Mouse (Mus musculus) intestine, postnatal 0 days (tissue): ENCODE measurements at regions not wholly inside any gene's neighbourhood (a gene's known extent, or its start where the extent isn't known, plus 50 kb on each side); places are given as distances from the start of the nearest gene placed in this dataset.

Experiments
- ATAC-seq: fragments of 200-750 bp; cut with Nextera tagmentation; 2 replicates; pipeline ENCODE4 v1.8.0; 2017; ENCODE audit warnings: mild to moderate bottlenecking, moderate TSS enrichment, moderate library complexity
- H3K27ac ChIP-seq: fragments of 300-500 bp; sonication (generic); 2 replicates; pipeline ENCODE4 v1.5.1; 2014; ENCODE audit warnings: mild to moderate bottlenecking, low read depth, low read length, moderate library complexity
- H3K27me3 ChIP-seq: fragments of 300-500 bp; sonication (generic); replicated peaks from 2 replicates; pipeline ENCODE4 v1.6.1; 2014; ENCODE audit warnings: low read length, mixed read lengths; ENCODE audit not compliant: control insufficient read depth, insufficient read depth
- H3K36me3 ChIP-seq: fragments of 300-500 bp; sonication (generic); 2 replicates; pipeline ENCODE4 v1.6.1; 2014; ENCODE audit warnings: mild to moderate bottlenecking, moderate library complexity; ENCODE audit not compliant: control insufficient read depth, insufficient read depth
- H3K4me1 ChIP-seq: fragments of 300-500 bp; sonication (generic); replicated peaks from 2 replicates; pipeline ENCODE4 v1.6.1; 2014; ENCODE audit warnings: antibody characterized with exemption, low read length, mixed read lengths; ENCODE audit not compliant: control insufficient read depth, insufficient read depth
- H3K4me2 ChIP-seq: fragments of 300-500 bp; sonication (generic); replicated peaks from 2 replicates; pipeline ENCODE4 v1.6.1; 2014; ENCODE audit warnings: low read depth, mild to moderate bottlenecking, moderate library complexity
- H3K4me3 ChIP-seq: fragments of 300-500 bp; sonication (generic); 2 replicates; pipeline ENCODE4 v1.5.1; 2014; ENCODE audit warnings: low read depth, low read length
- H3K9ac ChIP-seq: fragments of 300-500 bp; sonication (generic); 2 replicates; pipeline ENCODE4 v1.6.1; 2014; ENCODE audit warnings: mild to moderate bottlenecking, low read depth, low read length
- H3K9me3 ChIP-seq: fragments of 300-500 bp; sonication (generic); 2 replicates; pipeline ENCODE4 v1.6.1; 2016; ENCODE audit warnings: mixed run types; ENCODE audit not compliant: control insufficient read depth
- CTCF ChIP-seq: sonication (generic); IDR thresholded peaks from 2 replicates; pipeline ENCODE4 v1.5.1; 2016; ENCODE audit warnings: low read depth, mild to moderate bottlenecking, control low read depth, antibody characterized with exemption, moderate library complexity
- WGBS: fragments of 180-500 bp; shearing (Covaris S2); extraction: QIAGEN DNeasy Blood & Tissue Kit; methylation state at CpG from one replicate; pipeline ENCODE4 v1.1.7; 2014; 5-methylcytosine and 5-hydroxymethylcytosine counted together

DNA sequence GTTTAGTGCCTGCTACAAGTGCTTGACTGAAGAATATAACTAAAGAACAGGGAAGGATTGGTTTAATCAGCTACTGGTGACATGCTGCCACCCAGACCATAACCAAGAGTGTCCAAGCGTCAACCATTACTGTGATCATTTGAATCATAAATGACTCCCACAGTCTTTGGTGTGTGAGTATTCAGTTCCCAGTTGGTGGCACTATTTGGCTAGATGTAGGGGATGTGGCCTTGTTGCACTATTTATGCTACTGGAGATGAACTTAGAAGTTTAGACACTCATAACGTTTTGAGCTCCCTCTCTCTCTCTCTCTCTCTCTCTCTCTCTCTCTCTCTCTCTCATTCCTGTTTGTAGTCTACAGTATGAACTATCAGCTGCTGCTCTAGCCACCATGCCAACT is 238.4 kb upstream of the Lrrc3b start:
- no peaks in the 10 kb centered on the region for H3K4me1 ChIP-seq
- WGBS: 75% methylated on average over 2 of the region's 2 CpGs
- no peaks in the 10 kb centered on the region for H3K9me3 ChIP-seq
- no peak overlapping the region for H3K9ac ChIP-seq
- no peak overlapping the region for H3K4me3 ChIP-seq
- no peaks in the 10 kb centered on the region for H3K27me3 ChIP-seq
- ATAC-seq: no peak
- H3K36me3 ChIP-seq: no peaks in the 10 kb centered on the region
- TF ChIP-seq CTCF: no peak
- H3K27ac ChIP-seq: no peak overlapping the region
- H3K4me2 ChIP-seq: no peak overlapping the region

GRCm38 (mm10) chr14:15679456-15679855 is 240.7 kb upstream of the Lrrc3b start:
- Histone ChIP-seq H3K27ac (no peak overlapping the region), H3K4me1 (no peaks in the 10 kb centered on the region), H3K4me2 (no peak overlapping the region), H3K9ac (no peak overlapping the region), H3K4me3 (no peak overlapping the region), H3K36me3 (no peaks in the 10 kb centered on the region), H3K9me3 (0 out of 2 replicates have a peak, but pooled peaks cover 2% of the 10 kb centered on the region), H3K27me3 (no peaks in the 10 kb centered on the region)
- ATAC-seq: no peak
- TF ChIP-seq CTCF: no peak
- 66% methylated on average over 2 of the region's 2 CpGs for WGBS

DNA sequence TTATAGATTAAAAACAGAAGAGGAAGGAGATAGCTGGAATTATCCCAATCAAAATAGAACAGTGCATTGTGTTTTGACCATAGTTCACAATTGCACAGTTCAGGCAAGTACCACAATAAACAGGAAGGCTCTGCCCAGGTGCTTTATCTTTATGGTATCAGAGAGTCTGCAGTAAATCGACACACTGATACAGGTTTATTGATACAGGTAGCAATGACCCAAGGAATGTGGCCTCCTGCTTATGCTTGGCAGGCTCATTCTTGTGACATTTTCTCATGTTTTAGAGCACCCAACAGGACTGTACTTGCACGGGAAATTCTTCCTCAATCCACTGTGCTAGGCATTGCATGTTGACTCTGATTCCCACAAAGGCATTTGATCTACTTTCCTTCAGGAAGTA is 259.2 kb upstream of the Lrrc3b start:
- 28% methylated on average over 2 of the region's 2 CpGs for WGBS
- Histone ChIP-seq H3K9me3 (no peaks in the 10 kb centered on the region), H3K27me3 (no peaks in the 10 kb centered on the region), H3K27ac (no peak overlapping the region), H3K36me3 (no peaks in the 10 kb centered on the region), H3K4me1 (no peaks in the 10 kb centered on the region), H3K4me3 (no peak overlapping the region), H3K9ac (no peak overlapping the region), H3K4me2 (no peak overlapping the region)
- peak; percentile 57 for ATAC-seq
- no peak for TF ChIP-seq CTCF

DNA sequence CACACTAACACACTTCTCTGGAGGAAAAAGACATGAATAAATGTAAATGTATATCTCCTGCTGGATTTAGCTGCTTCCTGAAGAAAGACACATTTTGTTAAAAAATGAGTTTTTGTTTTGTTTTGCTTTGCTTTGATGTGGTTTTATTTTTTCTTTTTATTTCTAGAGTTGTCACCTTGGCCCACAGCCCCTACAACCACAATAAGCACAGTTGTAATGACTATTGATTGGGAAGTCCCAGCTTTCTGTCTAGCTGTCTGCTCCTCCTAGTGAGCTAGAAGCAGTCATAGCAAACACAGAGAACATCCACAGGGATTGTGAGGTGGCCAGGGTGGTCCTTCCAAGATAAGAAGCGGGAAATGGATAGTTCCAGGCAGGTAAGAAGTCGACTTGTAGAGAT is 259.8 kb upstream of the Lrrc3b start:
- H3K27me3 ChIP-seq: no peaks in the 10 kb centered on the region
- no peaks in the 10 kb centered on the region for H3K4me1 ChIP-seq
- no peak overlapping the region for H3K9ac ChIP-seq
- no peak overlapping the region for H3K4me3 ChIP-seq
- no peaks in the 10 kb centered on the region for H3K36me3 ChIP-seq
- no peak overlapping the region for H3K4me2 ChIP-seq
- WGBS: 78% methylated on average over 2 of the region's 2 CpGs
- no peak for ATAC-seq
- no peak overlapping the region for H3K27ac ChIP-seq
- no peaks in the 10 kb centered on the region for H3K9me3 ChIP-seq
- no peak for TF ChIP-seq CTCF

- Histone ChIP-seq H3K4me1 (no peaks in the 10 kb centered on the region), H3K9me3 (no peaks in the 10 kb centered on the region), H3K4me2 (no peak overlapping the region), H3K9ac (no peak overlapping the region), H3K36me3 (no peaks in the 10 kb centered on the region), H3K27me3 (no peaks in the 10 kb centered on the region), H3K27ac (no peak overlapping the region), H3K4me3 (no peak overlapping the region)
- ATAC-seq: no peak
- WGBS: 50% methylated on average over 1 of the region's 1 CpGs
- TF ChIP-seq CTCF: no peak
Measured at GRCm38 (mm10) chr14:15722135-15722534, 283.3 kb upstream of the Lrrc3b start.

DNA sequence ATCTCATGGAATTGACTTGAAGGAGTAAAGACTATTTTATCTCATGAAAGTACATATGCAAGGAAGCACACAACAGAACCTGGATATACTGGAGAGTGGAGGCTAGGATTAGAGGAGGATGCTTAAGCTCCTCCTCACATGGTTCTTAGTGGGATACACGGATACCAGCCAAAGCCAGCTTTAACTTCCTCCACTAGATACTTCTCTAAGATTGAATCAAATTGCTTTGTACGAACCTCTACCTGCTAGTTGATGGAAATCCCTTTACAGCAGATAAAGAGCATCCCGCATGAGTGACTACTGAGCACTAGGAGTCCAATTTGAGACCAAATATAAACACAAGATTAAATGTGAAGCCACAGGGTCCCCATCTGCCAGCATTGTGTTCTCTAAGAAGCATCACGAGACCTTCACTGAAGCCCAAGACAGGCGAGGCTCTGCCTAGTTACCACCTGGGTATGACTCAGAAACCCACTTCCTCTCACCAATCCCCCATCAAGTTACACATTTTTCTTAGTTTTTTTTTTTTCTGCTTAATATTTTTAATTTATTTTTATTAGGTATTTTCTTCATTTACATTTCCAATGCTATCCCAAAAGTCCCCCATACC is 307.9 kb upstream of the Lrrc3b start:
- Histone ChIP-seq H3K9me3 (no peaks in the 10 kb centered on the region), H3K4me1 (no peaks in the 10 kb centered on the region), H3K4me3 (no peak overlapping the region), H3K9ac (no peak overlapping the region), H3K36me3 (no peaks in the 10 kb centered on the region), H3K27ac (no peak overlapping the region), H3K27me3 (no peaks in the 10 kb centered on the region), H3K4me2 (no peak overlapping the region)
- TF ChIP-seq CTCF: no peak
- ATAC-seq: no peak
- WGBS: 77% methylated on average over 5 of the region's 5 CpGs
